Mouse (Mus musculus): Measurements from ENCODE around the gene Npm1.

Npm1 gene

DNA sequence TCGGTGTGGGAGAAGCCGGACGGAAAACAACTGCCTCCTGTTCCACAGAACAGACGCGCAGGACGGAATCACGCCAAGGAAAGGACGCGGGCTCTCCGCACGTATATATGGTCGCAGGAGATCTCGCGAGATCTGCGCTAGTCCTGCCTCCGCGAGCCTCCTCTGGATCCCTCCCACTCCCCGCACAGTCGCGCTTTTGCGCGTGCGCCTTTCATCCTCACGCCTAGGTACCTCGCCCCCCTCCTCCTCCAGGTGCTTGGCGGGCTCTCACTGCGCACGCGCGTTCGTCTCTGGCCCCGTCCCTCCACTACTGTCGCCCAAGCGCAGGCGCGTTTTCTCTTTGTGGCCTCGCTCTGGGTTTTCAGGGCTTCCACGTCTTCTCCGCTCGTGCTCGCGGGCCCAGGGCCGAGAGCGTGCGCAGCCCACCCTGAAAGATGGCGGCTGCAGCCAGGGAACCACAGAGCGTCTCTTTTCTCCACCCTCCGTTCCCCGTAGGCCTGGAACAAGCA, at the start of gene Npm1:
Npm1 (minus strand) TSS at position 209 of the 509 bp plus-strand sequence.
- DNase-seq (ENCODE audit: inconsistent ontology term) = peak; percentile 99

DNA sequence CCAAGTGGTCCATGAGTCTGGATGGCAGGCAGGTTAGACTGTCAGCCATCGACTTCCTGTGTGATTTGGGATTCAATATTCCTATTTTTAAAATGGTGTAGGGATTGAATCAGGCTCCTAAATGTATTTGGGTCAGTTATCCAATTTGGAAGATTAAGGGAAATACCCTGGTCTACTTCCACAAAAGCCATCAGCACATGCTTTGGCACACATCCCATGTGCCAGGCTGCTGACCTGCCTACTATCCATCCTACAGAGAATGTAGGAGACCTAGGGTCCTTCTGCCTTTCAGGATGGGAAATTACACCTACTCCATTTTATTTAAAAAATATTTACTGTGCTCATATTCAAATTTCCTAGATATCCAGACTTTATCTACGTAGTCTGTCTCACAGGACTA, 44.4 kb upstream of the Npm1 start:
- DNase-seq (ENCODE audit: inconsistent ontology term) = no peak

DNA sequence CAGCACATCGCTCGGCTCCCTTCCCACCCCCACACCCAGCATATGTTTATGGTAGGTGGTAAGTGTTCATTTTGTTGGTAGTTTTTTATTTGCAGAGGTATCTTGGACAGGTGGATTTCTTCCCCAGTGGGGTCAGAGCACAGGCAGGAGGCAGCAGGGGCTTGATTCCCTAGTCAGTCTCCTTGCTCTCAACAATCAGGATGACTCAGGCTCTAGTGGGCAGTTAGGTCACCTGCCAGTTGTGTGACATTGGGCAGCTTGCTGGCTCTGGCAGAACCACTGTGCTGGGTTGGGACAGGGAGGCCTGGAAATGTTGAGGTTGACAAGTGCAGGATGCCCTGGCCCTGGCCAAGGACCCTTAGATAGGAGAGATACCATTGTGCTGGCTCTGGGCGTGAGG, 42.0 kb upstream of the Npm1 start:
- DNase-seq (ENCODE audit: inconsistent ontology term) = no peak

DNA sequence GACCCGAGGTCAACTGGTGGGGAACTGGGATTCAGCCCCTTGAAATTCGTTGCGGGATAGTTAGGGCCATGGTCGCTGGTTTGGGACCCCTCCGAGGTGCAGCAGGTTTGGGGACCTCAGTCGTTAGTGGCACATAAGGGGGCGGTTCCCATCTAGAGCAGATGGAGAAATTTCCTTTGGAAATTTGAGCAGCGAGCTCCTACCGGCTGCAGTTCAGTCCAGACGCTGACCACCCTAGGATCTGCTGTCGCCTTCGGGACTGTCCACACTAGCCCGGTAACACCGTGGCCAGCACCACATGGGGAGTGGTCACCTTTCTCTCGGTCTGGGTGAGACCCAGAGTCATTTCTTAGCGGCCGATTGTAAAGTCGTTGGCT, 41.3 kb upstream of the Npm1 start:
- peak; percentile 20 for DNase-seq (ENCODE audit: inconsistent ontology term)

DNA sequence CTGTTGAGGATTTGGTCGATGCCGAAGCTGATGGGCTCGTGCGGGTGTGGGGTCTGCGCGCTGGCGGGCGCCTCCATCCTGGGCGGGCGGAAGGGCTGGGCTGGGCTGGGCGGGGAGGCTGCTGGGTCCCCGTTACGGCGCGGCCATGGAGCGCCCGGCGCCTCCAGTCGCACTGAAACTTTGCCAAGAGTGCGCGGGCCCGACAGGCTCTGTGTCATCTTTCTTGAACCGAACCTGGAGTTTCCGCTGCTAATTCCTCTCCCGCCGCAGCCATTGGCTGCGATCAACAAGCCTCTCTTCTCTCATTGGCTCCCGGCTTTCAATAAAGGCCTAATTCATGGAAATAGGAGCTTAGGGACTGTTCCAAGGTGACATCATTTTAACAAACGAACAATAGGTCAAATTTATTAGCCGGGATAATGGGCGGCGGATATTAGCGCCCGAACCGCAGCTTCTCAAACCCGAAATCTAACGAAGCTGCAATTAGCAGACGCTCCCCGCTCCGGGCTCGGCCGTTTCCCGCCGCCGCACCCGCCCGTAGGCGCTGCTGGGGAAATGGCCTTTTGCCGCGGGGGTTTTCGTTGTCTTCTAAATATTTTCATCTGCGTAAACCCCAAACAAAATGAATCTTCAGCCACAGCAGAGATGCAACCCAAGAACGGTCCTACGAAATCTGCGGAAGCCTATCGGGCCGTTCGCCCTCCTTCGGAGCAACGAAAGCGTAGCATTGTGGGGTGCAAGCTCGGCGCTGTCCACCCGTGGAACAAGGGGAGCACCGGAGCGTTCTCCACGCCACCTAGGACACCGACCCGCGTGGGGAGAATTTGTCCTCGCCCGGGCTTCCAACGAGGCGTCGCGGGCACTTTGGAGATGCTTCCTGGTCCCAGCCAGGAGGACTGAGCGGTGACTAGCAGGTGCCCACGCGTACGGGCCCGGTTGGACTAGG, 40.6 kb upstream of the Npm1 start, which contains the start of gene Tlx3:
Tlx3 (minus strand) TSS at position 207 of the 946 bp plus-strand sequence.
- peak; percentile 59 for DNase-seq (ENCODE audit: inconsistent ontology term)

DNA sequence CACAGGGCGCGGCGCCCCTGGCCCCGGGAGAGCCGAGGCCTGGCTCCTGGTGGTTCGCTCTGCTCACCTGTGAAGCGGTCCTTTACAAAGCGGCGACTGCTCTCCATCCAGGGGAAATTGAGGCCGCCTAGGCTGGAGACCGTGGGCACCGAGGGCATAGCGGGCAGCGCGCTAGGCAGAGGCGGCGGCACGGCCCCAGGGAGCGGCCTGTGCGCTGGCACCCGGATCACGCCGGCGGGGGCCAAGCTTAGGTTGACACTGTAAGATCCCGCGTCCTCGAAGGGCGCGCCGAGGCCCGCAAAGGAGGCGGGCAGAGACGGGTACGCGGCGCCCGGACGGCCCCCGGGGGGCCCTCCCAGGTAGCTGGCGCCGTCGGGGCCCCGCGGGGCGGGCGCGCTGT, 40.0 kb upstream of the Npm1 start:
- no peak for DNase-seq (ENCODE audit: inconsistent ontology term)

DNA sequence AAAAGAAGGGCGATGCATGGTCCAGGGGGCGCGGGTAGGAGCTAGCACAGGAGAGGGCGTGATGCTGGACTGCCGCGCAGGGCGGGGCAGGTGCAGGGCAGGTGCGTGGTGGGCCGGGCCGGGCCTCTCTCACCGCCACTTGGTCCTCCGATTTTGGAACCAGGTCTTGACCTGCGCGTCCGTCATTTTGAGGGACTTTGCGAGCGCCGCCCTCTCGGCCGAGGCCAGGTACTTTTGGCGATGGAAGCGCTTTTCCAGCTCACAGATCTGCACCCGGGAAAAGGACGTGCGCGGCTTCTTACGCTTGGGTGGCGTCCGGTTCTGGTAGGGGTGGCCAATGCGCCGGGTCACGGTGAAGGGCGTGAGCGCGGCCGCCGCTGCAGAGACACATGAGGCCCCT, 39.3 kb upstream of the Npm1 start:
- no peak for DNase-seq (ENCODE audit: inconsistent ontology term)

DNA sequence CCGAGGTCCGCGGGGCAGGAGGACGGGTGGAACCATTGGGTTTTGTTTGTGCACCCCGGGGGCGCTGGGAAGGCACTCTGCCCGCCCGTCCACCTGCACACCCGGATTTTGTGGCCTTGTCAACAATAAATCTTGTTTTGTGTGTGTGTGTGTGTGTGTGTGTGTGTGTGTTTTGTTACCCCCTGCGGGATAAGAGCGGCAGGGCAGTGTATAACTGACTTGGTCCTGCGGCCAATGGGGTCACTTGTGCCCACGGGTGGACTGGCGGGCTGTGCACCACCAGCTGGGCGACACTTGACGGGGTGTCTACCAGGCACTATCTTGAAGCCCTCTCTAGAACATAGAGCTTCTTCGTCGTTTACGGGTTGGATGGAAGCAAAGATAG, 38.6 kb upstream of the Npm1 start:
- DNase-seq (ENCODE audit: inconsistent ontology term) = no peak

DNA sequence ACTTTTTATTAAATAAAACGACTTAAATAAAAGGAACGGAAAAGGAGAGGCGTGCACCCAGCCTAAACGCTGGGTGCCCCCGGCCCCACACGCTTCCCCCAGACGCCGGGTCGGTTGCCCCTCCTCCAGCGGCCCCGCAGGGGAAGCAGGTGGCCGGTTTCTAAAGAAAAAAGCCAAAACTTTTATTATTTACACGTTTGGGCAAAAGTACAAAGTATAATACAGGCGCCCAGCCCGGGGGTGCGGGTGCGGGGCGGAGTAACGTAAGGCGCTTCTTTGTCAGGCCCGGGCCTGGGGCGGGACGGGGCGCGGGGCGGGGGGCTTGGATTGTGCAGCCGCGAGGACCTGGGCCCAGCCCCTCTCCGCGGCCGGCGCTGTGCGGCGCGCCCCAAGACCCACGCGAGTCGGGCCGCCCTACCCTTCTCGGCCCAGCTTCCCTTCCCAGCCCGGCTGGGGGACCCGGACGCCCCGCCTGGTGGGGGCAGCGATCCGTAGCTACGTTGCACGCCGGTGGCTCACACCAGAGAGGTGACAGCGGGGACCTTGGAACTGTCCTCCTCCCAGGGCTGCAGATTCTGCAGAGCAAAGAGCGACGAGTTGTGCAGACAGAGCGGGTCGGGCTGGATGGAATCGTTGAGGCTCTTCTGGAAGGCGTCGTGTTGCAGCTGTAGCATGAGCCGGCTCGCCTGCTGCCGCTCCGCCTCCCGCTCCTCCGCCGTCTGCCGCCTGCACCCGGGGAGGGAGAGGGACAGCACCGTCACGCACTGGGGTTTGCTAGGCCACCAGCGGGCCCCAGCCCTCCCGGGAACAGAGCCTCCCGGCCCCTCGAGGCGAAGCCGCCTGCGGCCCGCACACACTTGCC, 38.0 kb upstream of the Npm1 start:
- DNase-seq (ENCODE audit: inconsistent ontology term) = peak; percentile 49

DNA sequence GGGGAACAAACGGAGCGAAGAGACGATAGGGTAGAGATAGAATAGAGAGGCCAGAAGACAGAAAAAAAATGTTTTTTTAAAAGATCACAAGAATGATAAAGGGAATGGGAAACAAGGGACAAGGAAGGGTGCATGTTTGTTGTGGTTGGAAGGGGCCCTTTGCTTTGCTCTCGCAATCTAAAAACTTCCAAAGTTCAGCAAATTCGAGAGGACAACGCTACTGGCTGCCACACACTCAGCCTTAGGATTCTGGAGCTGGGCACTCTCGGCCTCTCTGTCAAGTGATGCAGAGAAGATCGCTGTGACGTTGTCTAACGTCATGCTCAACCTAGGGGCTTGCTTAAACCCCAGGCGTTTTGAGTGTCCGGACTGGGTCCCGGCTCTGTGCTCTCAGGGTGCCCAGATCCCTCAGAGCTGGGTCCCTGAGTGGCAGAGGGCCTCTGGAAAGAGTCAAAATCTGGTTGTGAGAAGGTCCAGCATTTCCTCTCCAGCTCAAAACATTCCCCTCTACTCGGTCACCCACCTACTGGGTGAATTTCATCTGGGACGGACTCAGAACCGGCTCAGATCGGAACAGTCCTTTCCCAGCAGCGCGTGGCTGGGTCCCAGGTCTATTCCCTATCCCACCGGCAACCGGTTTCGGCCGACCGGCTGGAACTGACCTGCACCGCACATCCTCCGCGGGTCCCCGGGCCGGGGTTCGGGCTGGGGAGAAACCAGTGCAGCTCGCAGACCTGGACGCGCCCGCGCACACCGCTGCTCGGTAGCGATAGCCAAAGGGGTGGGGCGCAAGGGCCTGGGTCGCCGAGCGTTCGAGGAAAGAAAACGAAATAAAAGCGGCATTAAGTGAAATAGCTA, 37.1 kb upstream of the Npm1 start:
- DNase-seq (ENCODE audit: inconsistent ontology term) = no peak

DNA sequence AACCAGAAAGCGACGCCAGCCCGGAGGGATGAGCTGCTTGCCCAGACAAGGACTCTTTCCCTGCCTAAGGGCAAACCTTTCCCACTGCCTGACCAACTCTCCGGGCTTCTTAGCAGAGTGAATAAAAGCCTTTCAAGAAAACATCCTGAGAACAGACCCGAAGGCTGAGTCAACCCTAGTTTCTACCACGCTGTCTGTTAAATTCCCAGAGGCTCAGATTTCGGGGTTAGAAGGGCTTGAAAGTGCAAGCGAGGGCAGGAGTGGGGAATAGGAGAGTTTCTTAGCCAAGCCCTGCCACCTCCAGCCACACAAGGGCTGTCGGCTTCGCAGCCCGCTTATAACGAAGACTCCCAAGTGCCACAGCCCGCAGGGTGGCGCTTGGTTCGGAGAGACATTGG, 36.1 kb upstream of the Npm1 start:
- DNase-seq (ENCODE audit: inconsistent ontology term) = no peak

DNA sequence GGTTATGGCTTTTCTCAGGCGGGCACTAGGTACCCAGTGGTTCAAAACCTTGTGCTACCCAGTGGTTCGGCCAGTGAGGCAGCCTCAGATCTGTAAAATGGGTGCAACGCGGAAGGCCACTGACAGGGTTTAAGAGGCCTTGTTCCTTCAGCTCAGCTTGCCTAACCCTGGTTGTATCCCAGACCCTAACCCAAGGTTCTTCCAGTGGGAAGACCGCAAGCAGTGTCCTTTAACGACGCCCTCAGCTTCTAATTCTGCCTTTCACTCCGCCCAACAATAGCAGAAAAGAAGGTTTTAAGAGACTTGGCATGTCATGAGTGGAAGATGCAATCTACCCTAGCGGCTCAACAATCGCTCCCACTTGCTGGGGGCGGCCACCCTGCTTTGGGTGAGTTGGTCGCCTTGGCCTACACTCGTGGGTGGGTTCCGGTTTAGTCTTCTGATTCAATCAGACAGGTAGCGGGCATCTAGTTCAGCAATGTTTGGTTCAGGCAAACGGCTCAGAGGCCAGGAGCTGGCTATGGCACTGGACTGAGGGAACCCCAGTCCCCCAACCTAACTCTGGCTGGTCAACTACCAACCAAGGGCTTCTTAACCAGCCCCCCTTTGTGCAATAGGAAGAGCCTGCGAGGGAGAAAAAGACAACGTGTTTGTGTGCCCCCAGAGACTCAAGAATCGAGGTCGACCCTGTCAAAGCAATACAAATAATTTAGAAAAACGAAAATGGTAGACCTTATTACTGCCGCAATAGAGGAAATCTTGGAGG, 35.5 kb upstream of the Npm1 start:
- no peak for DNase-seq (ENCODE audit: inconsistent ontology term)

DNA sequence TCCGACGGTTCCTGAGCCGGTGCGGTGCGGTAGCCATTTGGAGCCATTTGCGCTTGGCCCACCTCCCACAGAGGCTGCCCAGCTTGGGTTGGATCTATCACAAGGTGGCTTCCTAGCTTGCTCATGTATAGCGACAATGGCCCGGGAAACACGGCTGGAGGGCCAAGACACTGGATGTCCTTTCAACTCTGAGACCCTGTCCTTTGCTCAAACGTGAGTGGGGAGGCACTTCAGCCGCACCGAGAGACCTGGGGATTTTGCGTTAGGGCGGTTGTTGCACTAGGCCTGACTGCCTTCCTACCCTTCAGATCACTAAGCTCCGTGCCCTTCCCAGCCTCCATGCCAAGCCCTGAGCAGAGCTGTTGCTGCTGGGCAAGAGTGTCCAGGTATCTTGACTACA, 34.7 kb upstream of the Npm1 start:
- DNase-seq (ENCODE audit: inconsistent ontology term) = no peak

DNA sequence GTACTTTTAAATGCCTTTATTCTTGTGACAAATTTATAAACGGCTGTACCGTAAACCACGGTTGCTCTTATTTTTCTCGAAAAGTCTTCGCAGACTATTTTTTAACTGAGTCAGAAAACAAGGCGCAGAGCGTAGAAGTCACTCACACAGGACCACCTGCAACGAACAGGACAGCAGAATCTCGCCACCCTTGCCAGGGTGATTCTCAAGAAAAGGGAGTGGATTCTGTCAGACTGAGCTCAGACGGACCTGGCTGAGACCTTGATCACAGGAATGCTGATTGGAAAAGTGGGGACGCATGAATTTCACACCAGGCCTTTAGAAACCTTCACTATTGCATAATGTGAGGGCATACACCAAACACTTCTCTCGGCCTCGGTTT, 34.1 kb upstream of the Npm1 start:
- DNase-seq (ENCODE audit: inconsistent ontology term) = no peak

DNA sequence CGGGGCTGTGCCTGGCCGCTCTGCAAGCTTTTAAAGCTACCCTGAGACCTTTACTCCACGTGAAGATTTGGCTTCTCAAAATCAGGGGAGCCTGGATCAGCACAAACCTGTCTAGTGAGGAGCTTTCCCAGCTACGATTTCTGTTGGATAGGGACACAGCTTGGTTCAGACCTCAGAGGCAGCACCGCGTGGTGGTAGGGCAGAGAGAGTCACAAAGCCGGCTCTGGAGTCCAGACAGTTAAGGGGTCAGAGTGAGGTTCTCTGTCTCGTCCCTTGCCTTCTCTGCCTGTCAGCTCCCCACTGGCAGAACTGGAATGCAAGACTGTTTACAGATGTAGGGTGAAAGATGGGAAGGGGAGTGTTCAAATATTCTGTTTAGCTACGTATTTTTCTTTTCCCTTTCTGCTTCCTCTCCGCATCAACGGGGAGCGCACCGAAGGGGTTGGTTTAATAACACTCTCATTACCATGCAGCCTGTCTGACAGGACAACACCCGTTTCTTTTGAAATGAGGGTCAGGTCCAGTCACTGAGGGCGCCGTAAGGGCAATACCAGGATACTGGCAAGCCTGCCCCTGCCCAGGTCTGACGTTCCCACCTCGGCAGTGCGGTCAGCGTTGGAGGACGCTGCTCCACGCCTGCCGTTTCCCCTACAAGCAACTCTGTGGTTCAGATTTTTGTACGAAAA, 33.6 kb upstream of the Npm1 start:
- no peak for DNase-seq (ENCODE audit: inconsistent ontology term)

DNA sequence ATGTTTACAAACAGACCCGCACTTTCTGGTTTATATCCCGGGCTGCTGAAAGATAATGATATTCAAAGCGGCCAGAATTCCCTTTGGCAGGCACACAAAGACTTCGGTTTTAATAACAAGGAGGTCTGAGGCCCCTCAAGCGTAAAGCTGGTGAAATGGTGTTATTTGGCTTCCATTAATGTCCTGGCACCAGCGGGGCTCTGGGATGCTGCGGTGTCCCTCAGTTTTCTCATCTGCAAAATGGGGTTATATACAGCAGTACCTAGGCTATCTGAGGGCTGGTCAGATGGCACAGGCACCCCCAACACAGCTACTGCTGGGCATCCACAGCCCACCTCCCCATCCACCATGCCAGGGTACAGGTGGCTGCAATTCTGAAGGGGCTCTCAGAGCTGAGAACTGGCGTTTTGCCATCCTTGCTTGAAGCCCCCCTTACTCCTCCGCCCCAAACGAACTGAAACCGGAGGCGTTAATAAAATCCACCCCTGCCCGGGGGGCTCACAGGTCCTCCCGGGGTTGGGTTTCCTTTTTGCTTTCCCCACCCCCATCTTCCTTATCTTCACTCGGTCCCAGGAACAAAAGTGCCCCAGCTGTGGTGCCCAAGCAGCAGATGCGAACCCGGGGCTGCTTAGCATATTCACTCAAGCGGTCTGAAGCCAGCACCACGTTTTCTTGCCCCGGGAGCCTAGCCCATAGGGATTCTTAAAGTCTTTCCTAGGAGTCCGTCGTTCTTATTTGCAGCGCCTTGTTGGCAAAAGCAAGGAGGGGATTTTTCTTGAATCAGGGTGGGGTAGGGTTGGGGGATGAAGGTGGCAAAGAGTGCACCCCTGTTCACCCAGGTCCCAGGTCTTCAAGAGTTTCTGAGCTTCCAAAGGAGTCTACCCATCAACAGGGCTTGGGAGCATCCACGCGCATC, 32.8 kb upstream of the Npm1 start:
- no peak for DNase-seq (ENCODE audit: inconsistent ontology term)

DNA sequence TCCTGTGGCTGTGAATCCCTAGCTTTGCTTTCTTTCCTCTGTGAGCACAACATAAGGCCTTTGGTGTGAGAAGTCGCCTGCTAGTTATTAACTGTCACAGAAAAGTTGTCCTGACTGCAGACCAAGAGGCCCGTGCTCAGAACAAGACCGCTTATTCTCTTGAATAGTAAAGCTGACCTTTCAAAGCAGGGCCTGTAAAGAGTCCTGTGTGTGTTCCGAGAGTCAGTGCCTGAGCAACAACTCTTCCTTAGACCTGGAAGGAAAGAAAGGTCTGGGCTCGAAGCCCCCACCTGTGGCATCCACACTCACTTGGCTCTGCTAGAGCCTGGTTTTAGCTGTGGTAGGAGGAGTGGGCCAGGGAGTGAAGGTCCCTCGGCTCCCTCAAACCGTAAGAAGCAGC, 32.1 kb upstream of the Npm1 start:
- DNase-seq (ENCODE audit: inconsistent ontology term) = no peak

DNA sequence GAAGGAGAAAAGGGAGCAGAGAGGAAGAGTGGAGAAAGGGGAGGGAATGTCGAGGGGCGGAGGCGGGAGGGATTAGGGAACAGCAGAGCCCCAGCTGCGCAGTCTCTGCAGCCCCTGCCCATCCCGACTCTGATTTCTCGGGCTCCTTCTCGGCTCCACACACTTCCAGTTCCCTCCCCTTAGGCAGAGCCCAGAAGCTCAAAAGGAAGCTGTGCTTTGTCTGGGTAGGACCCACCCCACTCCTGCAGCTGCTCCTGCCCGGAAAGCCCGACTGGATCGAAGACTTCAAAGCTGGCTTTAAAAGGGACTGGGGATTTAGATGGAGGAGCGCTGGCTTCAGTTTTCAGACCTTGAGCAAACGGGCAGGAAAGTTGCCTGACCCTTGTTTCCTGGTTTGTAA, 30.7 kb upstream of the Npm1 start:
- DNase-seq (ENCODE audit: inconsistent ontology term) = no peak

DNA sequence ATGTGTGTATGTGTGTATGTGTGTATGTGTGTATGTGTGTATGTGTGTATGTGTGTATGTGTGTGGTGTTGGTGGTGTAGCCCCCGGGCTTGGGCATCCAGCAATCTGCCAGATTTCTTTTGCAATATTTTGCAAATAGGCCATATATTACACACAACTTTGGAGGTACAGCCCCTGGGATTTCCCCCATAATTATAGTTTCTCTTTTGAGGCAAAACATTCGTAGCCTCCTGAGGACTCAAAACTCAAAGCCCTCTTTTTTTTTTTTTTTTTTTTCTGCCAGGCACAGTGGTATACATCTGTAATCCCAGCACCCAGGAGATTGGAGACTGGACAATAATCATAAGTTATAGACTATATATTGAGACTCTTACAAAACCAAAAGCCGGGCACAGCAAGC, 18.8 kb upstream of the Npm1 start:
- no peak for DNase-seq (ENCODE audit: inconsistent ontology term)
